Mouse (Mus musculus) embryo, embryonic 10 days (tissue): Measurements from ENCODE around the gene Wfdc2.
A peak's percentile ranks its signal among the peaks of the same experiment; 100 is the strongest.

ENCODE experiments used
- DNase-seq: peaks from one replicate; pipeline ENCODE4 v3.0.0-alpha.2; 2015; ENCODE audit warnings: low spot score

Wfdc2 gene

DNA sequence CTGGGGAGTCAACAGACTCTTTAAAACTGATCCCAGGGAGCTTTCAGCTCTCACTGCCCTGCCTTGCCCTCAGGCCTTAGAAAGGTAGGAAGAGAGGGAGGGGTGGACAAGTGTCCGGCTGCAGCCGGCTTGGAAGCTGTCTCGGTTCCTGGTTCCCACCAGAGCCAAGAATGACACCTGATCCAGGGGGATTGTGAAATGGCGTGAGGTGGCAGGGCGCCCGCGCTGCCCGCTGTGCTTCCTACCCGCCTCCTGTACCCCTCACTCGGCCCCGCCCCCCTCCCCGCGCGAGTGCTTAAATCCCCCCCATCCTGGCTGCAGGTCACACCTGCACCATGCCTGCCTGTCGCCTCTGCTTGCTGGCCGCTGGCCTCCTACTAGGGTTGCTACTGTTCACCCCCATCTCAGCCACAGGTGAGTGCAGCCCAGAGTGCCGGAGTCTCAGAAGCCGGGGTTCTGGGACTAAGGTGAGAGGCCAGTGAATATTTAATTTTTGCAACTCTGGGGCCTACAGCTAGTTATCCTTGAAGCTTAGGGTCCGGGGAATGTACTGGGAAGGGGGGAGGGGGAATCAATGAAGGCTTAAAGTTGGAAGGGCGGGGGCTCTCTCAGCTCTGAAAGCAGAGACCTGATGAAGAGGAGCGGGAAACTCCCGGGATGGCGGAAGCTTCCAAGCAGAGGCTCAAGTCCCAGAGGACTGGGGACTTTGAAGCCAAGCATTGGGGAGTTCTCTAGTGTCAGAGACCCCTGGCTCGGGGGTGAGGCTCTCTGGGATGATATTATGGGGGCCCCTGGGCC lies at the start of gene Wfdc2:
Wfdc2 (plus strand) TSS at position 23 of the 798 bp plus-strand sequence.
- peak; percentile 21 for DNase-seq

DNA sequence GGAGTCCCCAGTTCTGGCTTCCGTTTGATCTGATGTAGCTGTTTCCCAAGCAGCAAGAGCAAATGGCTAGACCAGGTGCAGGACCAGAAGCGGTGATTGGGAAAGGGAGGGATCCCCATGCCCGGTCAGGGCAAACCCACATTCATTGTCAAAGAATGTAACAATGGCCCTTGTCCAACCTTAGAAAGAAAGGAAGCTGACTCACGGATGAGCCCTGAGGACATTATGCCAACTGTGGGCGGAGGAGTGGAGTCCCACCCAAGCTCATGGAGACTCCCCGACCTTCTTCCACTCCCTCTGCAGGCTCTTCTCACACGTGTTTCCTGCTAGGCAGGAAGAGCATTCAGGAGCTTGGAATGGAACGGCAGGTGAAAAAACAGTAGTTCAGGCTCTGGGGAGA lies 48.8 kb upstream of the Wfdc2 start:
- no peak for DNase-seq

DNA sequence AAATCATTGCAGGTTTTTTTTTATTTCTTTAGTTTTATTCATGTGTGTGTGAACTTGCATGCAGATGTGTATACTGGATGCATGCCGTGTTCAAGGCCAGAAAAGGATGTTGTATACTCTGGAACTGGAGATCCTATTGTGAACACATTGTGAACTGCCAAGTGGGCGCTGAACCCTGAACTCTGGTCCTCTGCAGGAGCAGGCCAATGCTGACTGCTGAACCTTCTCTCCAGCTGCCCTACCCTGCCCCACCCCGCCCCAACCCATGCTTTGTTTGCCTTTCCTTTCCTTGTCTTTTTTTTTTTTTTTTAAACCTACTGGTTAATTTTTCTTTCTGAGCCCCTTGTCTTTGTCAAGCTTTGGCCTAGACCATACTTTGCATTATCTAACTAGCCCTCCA lies 47.3 kb upstream of the Wfdc2 start:
- no peak for DNase-seq

DNA sequence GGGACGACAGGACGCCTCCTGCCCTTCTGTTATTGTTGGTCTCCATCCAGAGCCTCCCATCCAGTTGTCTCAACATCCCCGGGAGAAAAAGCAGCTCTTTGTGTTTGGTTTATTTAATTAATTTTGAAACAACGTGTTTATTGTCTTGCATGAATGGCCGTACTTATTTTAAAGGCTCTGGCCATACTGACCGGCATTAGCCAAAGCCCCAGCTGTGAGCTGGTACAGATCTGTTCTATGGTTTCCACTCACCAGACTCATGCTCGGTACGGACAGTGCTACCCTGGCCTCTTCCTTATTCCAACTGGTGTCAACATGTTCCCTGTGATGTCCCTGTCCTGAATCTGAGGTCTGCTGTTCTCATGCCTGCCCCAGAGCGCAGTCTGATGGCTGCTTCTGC lies 46.3 kb upstream of the Wfdc2 start:
- no peak for DNase-seq

DNA sequence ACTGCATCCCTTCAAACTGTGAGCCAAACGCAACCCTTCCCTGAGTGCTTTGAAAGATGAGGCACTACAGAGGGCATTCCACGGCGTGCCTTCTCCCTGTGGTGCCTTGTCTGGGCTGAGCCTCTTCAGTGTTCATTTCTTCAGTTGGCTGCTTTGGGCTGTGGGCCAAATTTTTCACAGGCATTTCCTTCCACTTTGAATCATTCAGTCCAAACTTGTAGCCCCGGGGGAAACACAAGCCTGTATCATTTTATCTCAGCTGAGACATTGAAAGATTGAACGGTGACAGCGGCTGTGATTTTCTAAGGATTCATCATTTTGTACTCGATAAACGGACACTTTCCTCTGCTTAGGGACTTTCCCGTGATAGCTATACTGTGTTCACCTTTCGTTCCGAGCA lies 45.6 kb upstream of the Wfdc2 start:
- no peak for DNase-seq

DNA sequence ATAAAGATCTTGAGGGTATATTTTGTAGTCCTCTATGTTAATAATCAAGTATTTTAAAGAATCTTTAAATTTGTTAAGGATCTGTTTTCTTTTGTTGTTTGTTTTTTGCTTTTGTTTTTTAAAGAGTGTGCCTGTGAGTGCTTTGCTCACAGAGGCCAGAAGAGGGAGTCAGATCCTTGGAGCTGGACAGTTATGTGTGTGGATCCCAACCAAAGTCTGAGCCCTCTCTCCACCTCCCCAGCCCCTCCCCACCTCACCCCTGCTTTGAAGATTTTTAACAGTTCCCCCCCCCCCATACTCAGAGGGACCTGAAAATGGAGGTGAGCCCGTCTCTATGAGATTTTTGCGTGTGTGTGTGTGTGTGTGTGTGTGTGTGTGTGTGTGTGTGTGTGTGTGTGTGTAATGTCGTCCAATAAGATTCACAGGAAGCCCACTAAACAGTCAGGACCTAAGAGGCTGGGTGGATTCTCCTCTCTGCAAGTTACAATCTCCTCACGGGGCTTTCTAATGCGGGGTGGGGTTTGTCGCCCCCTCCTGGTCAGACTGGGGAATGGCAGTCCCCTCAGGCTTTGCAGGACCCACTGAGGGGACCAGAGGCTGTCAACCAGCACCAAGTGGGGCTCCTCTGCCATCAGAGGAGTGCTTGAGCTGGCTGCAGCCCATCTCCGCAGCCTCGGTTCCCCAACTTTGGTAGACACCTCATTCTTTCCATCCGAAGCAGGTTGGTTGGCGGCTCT lies 44.6 kb upstream of the Wfdc2 start:
- peak; percentile 43 for DNase-seq

DNA sequence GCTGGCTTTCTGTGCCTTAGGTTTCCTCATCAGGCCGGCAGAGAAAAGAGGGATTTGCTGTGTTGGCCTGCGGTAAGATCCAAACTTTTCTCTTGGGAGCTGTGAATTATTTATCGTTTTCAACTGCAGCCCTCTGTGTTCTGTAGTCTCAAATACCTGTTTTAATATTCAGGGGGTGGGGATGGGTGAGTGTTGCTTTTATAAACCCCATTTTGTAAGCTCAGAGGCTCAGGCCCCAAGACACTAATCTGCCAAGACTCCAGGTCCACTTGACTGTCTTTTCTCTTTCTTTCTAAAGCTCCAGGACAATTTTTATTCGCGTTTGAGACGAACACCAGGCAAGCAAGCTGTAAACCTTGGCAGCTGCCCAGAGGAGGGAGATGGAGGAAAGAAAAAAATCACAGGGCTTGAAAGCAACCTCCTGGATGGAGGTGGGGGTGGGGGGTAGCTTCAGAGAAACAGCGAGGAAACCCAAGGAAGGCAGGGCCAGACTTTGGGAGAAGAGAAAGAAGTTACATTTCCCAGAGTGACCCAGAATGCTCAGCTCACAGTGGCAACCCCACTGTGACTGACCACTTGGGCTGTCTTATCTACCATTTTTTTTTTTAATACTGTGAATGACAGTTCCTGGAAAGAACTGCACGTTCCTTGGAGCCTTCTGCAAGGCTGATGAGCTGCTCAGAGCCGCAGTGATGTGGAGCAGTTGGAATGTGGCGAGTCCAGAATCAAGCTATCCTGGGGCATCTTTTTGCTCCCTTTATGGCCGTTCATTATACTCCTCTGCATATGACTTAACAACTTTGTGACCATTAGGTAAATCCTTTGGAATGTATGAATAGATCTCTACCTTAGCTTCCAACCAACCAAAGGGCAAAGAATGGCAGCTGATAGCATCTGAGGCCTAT lies 43.7 kb upstream of the Wfdc2 start:
- no peak for DNase-seq

DNA sequence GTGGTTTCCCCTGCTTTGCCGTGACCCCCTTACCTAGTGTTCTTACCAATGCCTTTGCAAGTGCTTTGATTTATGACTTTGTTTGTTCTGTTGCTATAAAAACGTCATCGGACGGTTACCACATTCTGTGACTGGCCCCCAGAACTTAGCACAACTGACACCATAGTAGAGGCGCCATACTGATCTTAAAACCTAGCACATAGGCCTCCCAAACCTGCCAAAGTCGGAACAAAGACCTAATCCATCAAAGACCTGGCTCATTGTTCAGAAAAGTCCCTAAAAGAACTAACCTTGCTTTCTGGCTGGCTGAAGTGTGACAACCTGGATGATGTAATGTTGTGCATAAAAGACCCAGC lies 43.1 kb upstream of the Wfdc2 start:
- DNase-seq, result no peak

DNA sequence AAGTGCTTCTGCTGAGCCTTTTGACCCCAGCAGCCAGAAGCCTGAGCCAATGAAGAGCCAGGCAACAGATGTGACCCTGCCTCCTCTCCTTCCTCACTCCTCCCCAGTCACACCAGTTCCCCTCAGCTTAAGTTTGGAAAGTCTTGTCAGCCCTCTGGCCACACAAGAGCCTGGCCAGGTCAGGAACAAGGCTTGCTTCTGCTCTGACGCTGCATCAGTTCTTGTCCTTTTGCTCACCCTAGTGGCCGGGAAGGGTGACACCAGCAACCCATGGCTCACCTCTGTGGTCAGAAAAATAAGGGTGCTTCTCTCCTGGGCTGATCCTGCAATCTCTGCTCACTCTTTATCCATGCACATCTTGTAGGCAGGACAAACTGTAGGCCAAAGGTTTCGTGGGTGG lies 41.4 kb upstream of the Wfdc2 start:
- peak; percentile 78 for DNase-seq

DNA sequence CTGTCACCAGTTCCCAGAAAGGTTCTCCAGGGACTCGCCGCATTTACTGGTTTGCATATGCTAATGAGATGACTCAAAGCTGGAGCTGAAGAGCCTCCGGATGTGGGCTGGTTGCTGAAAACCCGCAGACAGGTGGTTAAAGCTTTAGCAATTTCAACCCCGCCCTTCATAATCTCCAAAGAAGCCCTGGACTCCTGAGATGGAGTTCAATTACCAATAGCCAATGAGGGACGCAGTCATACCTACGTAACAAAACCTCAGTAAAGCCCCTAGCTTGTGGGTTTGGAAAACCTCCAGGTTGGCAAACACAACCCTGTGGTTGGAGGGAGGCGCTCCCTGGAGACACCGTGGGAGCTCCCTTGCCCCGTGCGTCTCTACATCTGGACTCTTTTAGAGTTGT lies 40.4 kb upstream of the Wfdc2 start:
- no peak for DNase-seq

DNA sequence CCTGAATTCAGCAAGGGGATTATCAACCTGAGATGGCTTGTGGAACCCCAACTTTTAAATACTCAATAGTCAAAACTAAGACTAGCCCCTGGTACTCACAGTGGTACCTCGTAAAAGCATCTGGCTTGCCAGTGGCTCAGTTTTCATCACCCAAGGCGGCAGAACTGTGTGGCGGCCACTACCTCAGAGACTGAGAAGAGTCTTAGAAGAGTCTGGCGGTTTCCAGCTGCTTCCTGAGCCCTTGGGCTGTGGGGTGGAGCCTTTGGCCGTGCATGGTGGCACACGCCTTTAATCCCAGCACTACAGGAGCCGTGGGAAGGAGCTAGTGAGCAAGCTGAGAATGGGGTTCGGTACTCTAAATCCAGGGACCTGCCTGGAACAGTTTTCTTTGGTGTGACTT lies 39.9 kb upstream of the Wfdc2 start:
- no peak for DNase-seq

DNA sequence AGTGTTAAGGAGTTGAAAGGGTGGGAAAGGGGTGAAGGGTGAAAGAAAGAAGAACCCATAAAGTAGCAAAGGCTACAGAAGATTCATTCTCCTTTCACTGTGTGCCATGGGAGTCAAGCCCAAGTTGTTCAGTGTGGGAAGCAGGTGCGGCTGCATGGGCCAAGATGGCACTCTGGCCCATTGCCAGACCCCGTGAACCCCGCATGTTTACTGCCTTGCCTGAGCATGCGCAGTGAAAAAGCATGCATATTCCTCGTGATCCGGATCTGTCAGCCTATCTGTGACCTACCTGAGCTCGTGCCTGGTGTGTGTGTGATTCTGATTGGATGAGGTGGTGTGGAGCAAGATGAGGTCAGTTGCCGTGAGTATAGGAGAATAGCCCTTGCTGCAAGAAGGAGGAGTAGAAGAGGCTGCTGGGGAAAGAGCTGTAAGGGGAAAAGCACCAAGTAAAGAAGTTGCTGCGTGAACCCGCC lies 38.9 kb upstream of the Wfdc2 start:
- DNase-seq, result no peak

DNA sequence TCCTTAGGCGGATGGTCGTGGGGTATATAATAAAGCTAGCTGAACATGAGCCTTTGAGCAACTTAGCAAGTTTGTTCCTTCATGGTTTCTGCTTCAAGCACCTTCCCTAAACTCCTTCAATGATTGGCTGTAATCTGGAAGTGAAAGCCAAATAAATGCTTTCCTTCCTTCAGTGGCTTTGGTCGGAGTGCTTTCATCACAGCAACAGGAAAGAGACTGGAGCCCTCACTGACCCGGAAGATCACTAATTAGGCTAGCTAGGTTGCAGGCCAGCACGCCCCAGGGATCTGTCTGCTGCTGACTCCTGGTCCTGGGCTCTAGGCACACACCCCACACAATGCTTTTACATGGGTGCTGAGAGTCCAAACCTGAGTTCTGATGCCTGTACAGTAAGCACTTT lies 33.7 kb upstream of the Wfdc2 start:
- no peak for DNase-seq

DNA sequence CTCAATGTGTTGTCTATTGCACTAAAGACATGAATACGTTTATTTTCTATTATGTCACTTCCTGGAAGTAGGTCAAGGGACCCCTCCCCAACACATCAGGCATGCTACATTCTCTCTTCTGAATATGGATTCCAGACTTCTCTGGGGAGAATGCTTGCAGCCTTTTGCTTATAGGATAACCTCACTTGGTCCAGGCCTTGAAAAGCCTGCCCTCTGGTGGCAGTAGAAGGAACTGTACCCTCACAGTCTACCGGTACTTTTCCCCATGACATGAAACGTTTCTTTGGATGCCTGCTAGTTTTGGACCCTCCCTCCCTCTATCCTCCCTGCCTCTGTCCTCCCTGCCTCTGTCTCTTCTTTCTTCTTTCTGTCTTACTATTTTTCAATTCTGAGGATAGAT lies 31.0 kb upstream of the Wfdc2 start:
- peak; percentile 70 for DNase-seq

DNA sequence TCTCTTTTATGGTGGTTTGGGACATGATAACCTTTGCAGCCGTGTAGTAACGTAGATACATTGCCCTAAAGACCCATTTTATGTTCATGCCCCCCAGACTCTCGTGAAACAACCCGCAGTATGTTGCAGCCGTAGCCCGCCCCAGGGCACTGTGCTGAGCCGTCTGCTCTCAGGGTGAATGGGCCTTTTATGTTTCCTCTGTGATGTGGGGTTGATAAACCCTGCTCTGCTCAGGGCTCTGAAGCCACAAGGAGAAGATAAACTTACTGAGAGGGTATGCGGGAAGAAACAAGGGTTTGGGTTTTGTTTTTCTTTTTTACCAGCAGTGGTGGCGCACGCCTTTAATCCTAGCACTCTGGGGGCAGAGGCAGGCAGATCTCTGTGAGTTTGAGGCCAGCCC lies 27.9 kb upstream of the Wfdc2 start:
- no peak for DNase-seq

DNA sequence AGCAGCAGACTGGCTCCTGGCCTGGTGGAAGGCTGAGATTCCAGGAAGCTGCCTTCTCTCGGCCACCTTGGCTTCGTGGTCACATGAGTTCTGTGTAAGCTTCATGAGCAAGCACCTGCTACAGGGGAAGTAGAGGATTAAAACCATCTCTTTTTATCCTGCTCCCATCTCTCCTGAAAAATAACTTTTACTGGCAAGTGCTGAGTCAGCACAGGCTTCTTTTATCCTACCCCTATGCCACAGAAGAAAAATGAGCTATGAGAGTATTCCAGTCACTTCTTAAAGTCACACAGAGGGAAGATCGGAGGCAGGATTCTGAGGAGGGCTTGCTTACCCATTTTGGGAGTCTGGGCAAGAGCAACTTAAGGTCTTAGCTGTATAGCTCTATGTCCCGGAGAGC lies 25.2 kb upstream of the Wfdc2 start:
- no peak for DNase-seq

DNA sequence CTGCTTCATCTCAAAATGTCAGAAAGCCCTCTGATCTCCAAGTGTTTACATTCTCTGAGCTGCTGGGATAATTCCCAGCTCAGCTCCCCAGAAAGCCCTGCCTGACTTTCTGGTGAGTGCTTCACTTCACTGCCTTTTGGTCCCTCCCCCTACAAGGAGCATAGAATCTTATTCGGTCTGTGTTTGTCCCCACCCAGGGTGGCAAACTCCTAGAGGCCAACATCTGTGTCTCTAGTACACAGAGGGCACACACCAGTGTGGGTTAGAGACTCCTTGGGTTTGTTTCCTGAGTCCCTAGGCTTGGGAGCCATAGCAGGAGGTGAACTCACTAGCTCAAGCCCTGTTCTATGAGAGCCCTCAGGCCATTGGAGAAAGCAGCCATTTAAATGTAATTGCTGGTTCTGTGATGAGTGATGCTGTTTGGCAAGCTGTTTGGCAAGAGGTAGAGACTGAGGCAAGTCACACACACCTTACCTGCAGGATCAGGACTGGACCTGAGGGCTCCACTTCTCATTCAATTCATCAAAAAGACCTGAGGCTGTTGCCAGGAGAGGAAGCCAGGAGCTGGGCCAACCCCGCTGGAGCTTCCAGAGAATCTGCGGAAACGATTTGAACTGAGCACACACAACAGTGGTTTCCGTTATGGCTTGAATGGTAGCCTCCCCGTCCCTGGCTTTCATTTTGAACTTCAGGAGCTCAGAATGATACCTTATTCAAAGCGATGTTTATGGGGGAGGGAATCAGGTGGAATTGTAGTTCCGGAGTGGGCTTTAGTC lies 21.4 kb upstream of the Wfdc2 start:
- DNase-seq, result no peak

DNA sequence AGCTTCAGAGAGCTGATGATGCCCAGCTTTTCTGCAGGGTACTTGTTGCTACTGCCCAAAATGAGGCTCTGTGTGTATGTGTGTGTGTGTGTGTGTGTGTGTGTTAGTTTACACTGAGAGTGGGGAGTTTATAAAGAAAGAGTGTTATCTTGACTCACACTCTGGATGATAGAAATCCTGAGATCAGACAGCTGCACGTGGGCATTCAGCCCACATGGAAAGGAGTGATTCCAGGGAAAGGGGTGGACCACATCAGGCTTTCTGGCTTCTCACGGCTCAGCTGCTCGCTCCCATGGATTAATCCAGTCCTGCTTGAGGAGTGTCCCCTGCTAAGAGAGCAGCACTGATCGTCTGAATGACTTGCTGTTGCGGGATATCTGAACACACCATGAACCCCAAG lies 20.1 kb upstream of the Wfdc2 start:
- DNase-seq, result no peak

DNA sequence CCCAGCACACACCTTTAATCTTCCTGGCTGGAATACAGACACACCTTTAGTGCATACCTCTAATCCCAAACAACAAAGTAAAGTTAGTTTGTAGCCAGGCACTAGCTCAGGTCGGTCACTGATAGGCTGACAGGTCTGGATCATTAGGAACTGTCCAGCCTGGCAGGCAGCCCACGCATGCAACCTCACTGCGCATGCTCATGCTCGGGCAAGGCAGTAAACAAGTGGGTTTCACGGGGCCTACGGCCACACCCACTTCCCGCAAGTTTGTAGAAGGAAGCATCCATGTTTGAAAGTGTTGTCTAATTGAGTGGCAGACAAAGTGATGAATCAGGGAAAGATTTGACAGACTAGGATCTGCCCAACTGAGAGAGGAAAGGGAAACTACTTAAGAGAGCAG lies 19.6 kb upstream of the Wfdc2 start:
- no peak for DNase-seq

DNA sequence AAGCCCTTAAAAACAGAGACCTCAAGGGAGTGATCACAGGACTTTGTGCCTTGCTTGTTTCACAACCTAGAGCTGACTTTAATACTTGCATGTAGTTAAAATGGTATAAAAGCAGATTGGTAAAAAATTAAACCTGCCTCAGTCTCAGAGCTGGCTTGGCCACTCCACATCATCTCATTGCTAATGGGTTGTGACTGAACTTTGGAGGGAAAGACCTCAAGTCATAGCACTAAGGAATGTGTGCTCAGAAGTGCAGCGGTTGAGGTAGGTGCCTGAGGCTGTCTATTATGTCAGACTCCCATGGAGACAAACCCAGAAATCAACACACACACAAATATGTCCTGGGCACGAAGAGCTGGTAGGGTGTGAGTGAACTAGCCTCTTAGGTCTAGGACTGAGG lies 18.5 kb upstream of the Wfdc2 start:
- DNase-seq, result no peak

DNA sequence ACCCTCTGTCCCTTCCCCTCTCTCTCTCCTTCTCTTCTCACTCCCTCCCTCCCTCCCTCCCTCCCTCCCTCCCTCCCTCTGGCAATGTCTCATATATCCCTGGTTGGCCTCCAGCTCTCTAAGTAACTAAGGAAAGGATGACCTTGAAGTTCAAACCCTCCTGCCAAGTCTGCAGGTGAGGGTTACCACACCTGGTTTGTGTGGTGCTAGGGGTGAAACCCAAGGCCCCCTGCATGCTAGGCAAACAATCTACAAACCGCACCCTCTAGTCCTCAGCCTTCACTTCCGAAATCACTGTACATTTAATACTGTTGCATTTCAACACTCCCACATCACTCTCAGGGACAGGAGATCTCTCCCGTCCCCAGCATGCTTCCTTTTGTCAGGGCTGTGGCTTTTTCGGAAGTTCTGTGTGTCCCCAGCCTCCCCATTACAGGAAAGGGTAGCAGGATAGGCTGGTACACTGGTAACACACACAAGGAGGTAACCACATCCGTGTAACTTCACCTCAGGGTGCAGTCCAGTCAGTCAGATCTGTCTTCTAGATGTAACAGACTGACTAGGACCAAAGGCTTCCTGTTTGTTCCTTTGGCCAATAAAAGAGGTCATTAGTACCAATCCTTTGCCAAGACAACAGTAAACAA lies 17.6 kb upstream of the Wfdc2 start:
- no peak for DNase-seq
